Mouse (Mus musculus): ENCODE measurements around the gene Ubiad1. TPM values are rescaled to one million over a fixed set of nuclear protein-coding genes. Genes with fewer than 3 reads are reported as not detected.

Gene Ubiad1
- total and polyA plus RNA-seq, 2 experiments from 2014 or later: 12.8 to 22.2 TPM

DNA sequence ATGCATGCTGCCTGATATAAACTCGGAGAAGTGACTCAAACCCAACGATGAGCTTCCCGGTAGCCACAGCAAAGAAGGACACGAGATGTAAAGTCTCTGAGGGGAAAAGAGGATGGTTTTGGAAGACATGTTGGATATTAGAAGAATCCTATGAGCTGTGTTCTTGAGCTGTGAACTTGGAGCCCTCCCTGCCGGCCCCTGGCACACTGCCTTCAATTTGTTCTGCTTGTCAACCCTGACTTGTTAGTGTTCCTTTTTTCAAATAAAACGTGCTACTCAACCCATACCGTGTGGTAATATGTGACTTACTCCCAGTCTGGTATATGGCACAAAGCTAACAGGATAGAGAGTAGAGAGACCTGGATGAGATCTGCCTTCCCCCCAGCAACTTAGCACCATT, 59.3 kb downstream of the Ubiad1 start:
- ATAC-seq (no peak), DNase-seq (ENCODE audit: low spot score) (peak; percentile 40)
- peaks cover 5% of the 10 kb centered on the region; the same call in 1 of the 2 replicates for H3K4me1 ChIP-seq (ENCODE audit: insufficient read depth, low read length)
- no peak overlapping the region for H3K4me3 ChIP-seq (ENCODE audit: low read length)
- no peak for TF ChIP-seq CTCF (IDR thresholded peaks at IDR 0.05; ENCODE audit: low read depth)
- no peaks in the 10 kb centered on the region for H3K36me3 ChIP-seq (ENCODE audit: insufficient read depth, low read length)
- WGBS: 24% methylated on average over 7 of the region's 7 CpGs
- no peaks in the 10 kb centered on the region for H3K27me3 ChIP-seq (ENCODE audit: insufficient read depth, low read length)
- H3K27ac ChIP-seq: peak overlapping the region; percentile 75
- no peak overlapping the region for H3K4me2 ChIP-seq (ENCODE audit: low read depth, low read length)
- H3K9me3 ChIP-seq (ENCODE audit: low read length): no peaks in the 10 kb centered on the region
- H3K9ac ChIP-seq (replicated peaks; ENCODE audit: low read length): no peak overlapping the region

Other genes with a start within 250 kb of the Ubiad1 start
- 31.6 and 53.0 TPM in 2 replicates for gene Disp3, start 156.8 kb downstream of the Ubiad1 start, total RNA-seq (2014; rRNA removed)
- 7.7 and 8.4 TPM in 2 replicates for gene Disp3, start 156.8 kb downstream of the Ubiad1 start, polyA plus RNA-seq (2015; fragmentation: Nextera tagmentation; extraction: Ambion mirVana)
- 56.0 and 58.2 TPM in 2 replicates for gene Mtor, start 3.8 kb upstream of the Ubiad1 start, total RNA-seq (2014; rRNA removed)
- gene Mtor, start 3.8 kb upstream of the Ubiad1 start, polyA plus RNA-seq (2015; fragmentation: Nextera tagmentation; extraction: Ambion mirVana): 29.2 and 29.9 TPM in 2 replicates
- 0.21 TPM in 1 of 2 replicates, not detected in the other for gene Angptl7, start 55.7 kb upstream of the Ubiad1 start, total RNA-seq (2014; rRNA removed)
- gene Angptl7, start 55.7 kb upstream of the Ubiad1 start, polyA plus RNA-seq (2015; fragmentation: Nextera tagmentation; extraction: Ambion mirVana): 0.31 and 0.44 TPM in 2 replicates
- gene Exosc10, start 113.7 kb upstream of the Ubiad1 start, total RNA-seq (2014; rRNA removed): 69.5 and 72.0 TPM in 2 replicates
- 67.8 and 68.1 TPM in 2 replicates for gene Exosc10, start 113.7 kb upstream of the Ubiad1 start, polyA plus RNA-seq (2015; fragmentation: Nextera tagmentation; extraction: Ambion mirVana)
- 77.6 and 83.0 TPM in 2 replicates for gene Srm, start 146.7 kb upstream of the Ubiad1 start, total RNA-seq (2014; rRNA removed)
- gene Srm, start 146.7 kb upstream of the Ubiad1 start, polyA plus RNA-seq (2015; fragmentation: Nextera tagmentation; extraction: Ambion mirVana): 142 and 143 TPM in 2 replicates
- 0.26 and 0.40 TPM in 2 replicates for gene Masp2, start 157.8 kb upstream of the Ubiad1 start, total RNA-seq (2014; rRNA removed)
- gene Masp2, start 157.8 kb upstream of the Ubiad1 start, polyA plus RNA-seq (2015; fragmentation: Nextera tagmentation; extraction: Ambion mirVana): 0.49 TPM in 2 replicates
- 160 and 205 TPM in 2 replicates for gene Tardbp, start 182.2 kb upstream of the Ubiad1 start, total RNA-seq (2014; rRNA removed)
- 116 and 121 TPM in 2 replicates for gene Tardbp, start 182.2 kb upstream of the Ubiad1 start, polyA plus RNA-seq (2015; fragmentation: Nextera tagmentation; extraction: Ambion mirVana)
- gene Gm572, start 198.5 kb upstream of the Ubiad1 start, total RNA-seq (2014; rRNA removed): not detected in 2 replicates
- gene Gm572, start 198.5 kb upstream of the Ubiad1 start, polyA plus RNA-seq (2015; fragmentation: Nextera tagmentation; extraction: Ambion mirVana): not detected in 2 replicates

Measured in hindbrain, postnatal 0 days (tissue).